Mouse (Mus musculus): ENCODE measurements around the gene 4930404N11Rik. TPM values are rescaled to one million over a fixed set of nuclear protein-coding genes. Genes with fewer than 3 reads are reported as not detected.

4930404N11Rik gene
- polyA plus RNA-seq, 1 experiment from 2014 or later: 0.45 TPM

DNA sequence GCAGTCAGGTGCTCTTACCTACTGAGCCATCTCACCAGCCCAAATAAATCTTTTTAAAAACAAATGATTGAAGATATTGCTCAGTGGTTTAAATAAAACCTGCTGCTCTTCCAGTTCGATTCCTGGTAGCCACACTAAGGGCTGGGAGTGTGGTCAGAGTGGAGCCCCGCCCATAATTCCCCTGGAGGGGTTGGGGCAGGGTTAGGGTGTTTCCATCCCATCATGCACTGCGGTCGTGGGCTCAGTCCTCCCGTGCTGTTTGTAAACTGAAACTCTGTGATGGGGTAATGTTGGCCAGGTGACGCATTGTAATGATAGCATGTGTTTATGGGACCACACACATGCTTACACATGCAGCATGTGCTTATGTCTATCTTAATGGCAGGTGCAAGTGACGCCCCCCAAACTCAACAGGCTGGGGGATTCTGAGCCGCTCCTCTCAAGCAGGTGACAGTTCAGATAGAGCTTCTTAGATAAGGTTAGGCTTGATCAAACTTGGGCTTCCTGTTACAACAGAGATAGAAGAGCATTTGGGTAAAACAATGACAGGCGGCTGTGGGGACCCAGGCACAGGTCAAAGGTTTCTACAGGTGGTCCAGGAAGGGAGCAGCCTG, 13.8 kb downstream of the 4930404N11Rik start:
- no peak for DNase-seq (ENCODE audit: low spot score)
- no peak overlapping the region for H3K4me2 ChIP-seq (ENCODE audit: low read length)
- TF ChIP-seq CTCF (IDR thresholded peaks at IDR 0.05; ENCODE audit: low read depth): no peak
- no peaks in the 10 kb centered on the region for H3K9me3 ChIP-seq (replicated peaks; ENCODE audit: low read length)
- H3K27me3 ChIP-seq (ENCODE audit: insufficient read depth, low read length): no peaks in the 10 kb centered on the region
- H3K36me3 ChIP-seq (ENCODE audit: insufficient read depth, low read length): no peaks in the 10 kb centered on the region
- no peak for ATAC-seq (replicated peaks; ENCODE audit: low FRiP score, low read depth)
- no peak overlapping the region for H3K4me3 ChIP-seq (replicated peaks; ENCODE audit: low read depth, low read length)
- H3K9ac ChIP-seq (ENCODE audit: low read depth, low read length): no peak overlapping the region
- no peak overlapping the region for H3K27ac ChIP-seq
- H3K4me1 ChIP-seq (replicated peaks; ENCODE audit: insufficient read depth, low read length): 0 out of 2 replicates have a peak, but pooled peaks cover 16% of the 10 kb centered on the region
- WGBS: 26% methylated on average over 9 of the region's 9 CpGs

- peak within 1 kb of the TSS; percentile 77 for H3K9ac ChIP-seq (ENCODE audit: low read depth, low read length)
- DNase-seq (ENCODE audit: low spot score) (peak; percentile 100), ATAC-seq (replicated peaks; ENCODE audit: low FRiP score, low read depth) (peak; percentile 91)
- WGBS: under 1% methylated on average over 54 of the region's 54 CpGs
- H3K27ac ChIP-seq: peak within 1 kb of the TSS; percentile 60; the same call in 1 of the 2 replicates
- H3K4me1 ChIP-seq (replicated peaks; ENCODE audit: insufficient read depth, low read length): 0 out of 2 replicates have a peak, but pooled peaks cover 15% of the 10 kb centered on the region
- no peaks in the 10 kb centered on the region for H3K9me3 ChIP-seq (replicated peaks; ENCODE audit: low read length)
- H3K36me3 ChIP-seq (ENCODE audit: insufficient read depth, low read length): no peaks in the 10 kb centered on the region
- TF ChIP-seq CTCF (IDR thresholded peaks at IDR 0.05; ENCODE audit: low read depth): peak; percentile 84
- H3K4me2 ChIP-seq (ENCODE audit: low read length): peak within 1 kb of the TSS; percentile 82
- peak within 1 kb of the TSS; percentile 55 for H3K4me3 ChIP-seq (replicated peaks; ENCODE audit: low read depth, low read length)
- H3K27me3 ChIP-seq (ENCODE audit: insufficient read depth, low read length): no peaks in the 10 kb centered on the region
Measured at GRCm38 (mm10) chr10:81350351-81351063, 15.1 kb downstream of the 4930404N11Rik start, which contains the start of gene Hmg20b. Gene Hmg20b, minus strand, starts transcription at chr10:81350480.

DNA sequence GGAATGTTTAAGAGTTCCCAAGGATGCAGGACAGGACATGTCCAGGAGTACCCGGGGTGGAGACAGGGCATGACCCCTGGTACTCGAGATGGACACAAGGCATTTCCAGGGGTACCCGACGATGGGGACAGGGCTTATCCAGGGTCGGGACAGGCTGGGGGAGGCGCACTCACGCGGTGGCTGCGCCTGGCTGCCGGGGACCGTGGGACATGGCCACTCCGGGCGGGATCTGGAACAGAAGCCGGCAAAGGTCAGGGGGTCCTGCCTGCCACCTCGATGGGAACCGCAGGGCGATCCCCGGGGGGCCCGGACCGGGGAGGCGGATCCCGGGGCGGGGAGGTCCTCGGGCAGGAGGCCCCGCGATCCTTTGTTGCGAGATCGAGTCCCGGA, 15.7 kb downstream of the 4930404N11Rik start:
- Histone ChIP-seq H3K4me1 (replicated peaks; ENCODE audit: insufficient read depth, low read length) (0 out of 2 replicates have a peak, but pooled peaks cover 15% of the 10 kb centered on the region), H3K27ac (peak overlapping the region; percentile 60; the same call in 1 of the 2 replicates), H3K4me2 (ENCODE audit: low read length) (peak overlapping the region; percentile 82), H3K9ac (ENCODE audit: low read depth, low read length) (peak overlapping the region; percentile 77), H3K27me3 (ENCODE audit: insufficient read depth, low read length) (no peaks in the 10 kb centered on the region), H3K9me3 (replicated peaks; ENCODE audit: low read length) (no peaks in the 10 kb centered on the region), H3K36me3 (ENCODE audit: insufficient read depth, low read length) (no peaks in the 10 kb centered on the region), H3K4me3 (replicated peaks; ENCODE audit: low read depth, low read length) (peak overlapping the region; percentile 55)
- ATAC-seq (replicated peaks; ENCODE audit: low FRiP score, low read depth) (peak; percentile 23), DNase-seq (ENCODE audit: low spot score) (no peak)
- TF ChIP-seq CTCF (IDR thresholded peaks at IDR 0.05; ENCODE audit: low read depth): no peak
- WGBS: 0% methylated on average over 23 of the region's 29 CpGs

GRCm38 (mm10) chr10:81349146-81349545, 16.5 kb downstream of the 4930404N11Rik start:
- WGBS: 6% methylated on average over 12 of the region's 12 CpGs
- no peaks in the 10 kb centered on the region for H3K36me3 ChIP-seq (ENCODE audit: insufficient read depth, low read length)
- no peaks in the 10 kb centered on the region for H3K9me3 ChIP-seq (replicated peaks; ENCODE audit: low read length)
- no peaks in the 10 kb centered on the region for H3K27me3 ChIP-seq (ENCODE audit: insufficient read depth, low read length)
- ATAC-seq (replicated peaks; ENCODE audit: low FRiP score, low read depth): 0 out of 2 replicates have a peak, but pooled peaks have one; percentile 13
- H3K27ac ChIP-seq: no peak overlapping the region
- H3K4me2 ChIP-seq (ENCODE audit: low read length): peak overlapping the region; percentile 82
- H3K4me3 ChIP-seq (replicated peaks; ENCODE audit: low read depth, low read length): peak overlapping the region; percentile 55
- no peak for TF ChIP-seq CTCF (IDR thresholded peaks at IDR 0.05; ENCODE audit: low read depth)
- H3K4me1 ChIP-seq (replicated peaks; ENCODE audit: insufficient read depth, low read length): 0 out of 2 replicates have a peak, but pooled peaks cover 15% of the 10 kb centered on the region
- peak overlapping the region; percentile 43 for H3K9ac ChIP-seq (ENCODE audit: low read depth, low read length)
- peak; percentile 74 for DNase-seq (ENCODE audit: low spot score)

GRCm38 (mm10) chr10:81346453-81347067, 19.1 kb downstream of the 4930404N11Rik start:
- no peaks in the 10 kb centered on the region for H3K9me3 ChIP-seq (replicated peaks; ENCODE audit: low read length)
- 11% methylated on average over 55 of the region's 55 CpGs for WGBS
- DNase-seq (ENCODE audit: low spot score): peak; percentile 79
- H3K27me3 ChIP-seq (ENCODE audit: insufficient read depth, low read length): 0 out of 2 replicates have a peak, but pooled peaks cover 18% of the 10 kb centered on the region
- TF ChIP-seq CTCF (IDR thresholded peaks at IDR 0.05; ENCODE audit: low read depth): peak; percentile 44; the same call in 1 of the 2 replicates
- no peaks in the 10 kb centered on the region for H3K36me3 ChIP-seq (ENCODE audit: insufficient read depth, low read length)
- peak overlapping the region; percentile 59 for H3K4me2 ChIP-seq (ENCODE audit: low read length)
- peak; percentile 18 for ATAC-seq (replicated peaks; ENCODE audit: low FRiP score, low read depth)
- peak overlapping the region; percentile 15 for H3K4me3 ChIP-seq (replicated peaks; ENCODE audit: low read depth, low read length)
- H3K4me1 ChIP-seq (replicated peaks; ENCODE audit: insufficient read depth, low read length): 0 out of 2 replicates have a peak, but pooled peaks cover 15% of the 10 kb centered on the region
- H3K27ac ChIP-seq: no peak overlapping the region
- H3K9ac ChIP-seq (ENCODE audit: low read depth, low read length): peak overlapping the region; percentile 39; the same call in 1 of the 2 replicates

GRCm38 (mm10) chr10:81345162-81345534, 20.5 kb downstream of the 4930404N11Rik start:
- Histone ChIP-seq H3K9ac (ENCODE audit: low read depth, low read length) (no peak overlapping the region), H3K27me3 (ENCODE audit: insufficient read depth, low read length) (0 out of 2 replicates have a peak, but pooled peaks cover 18% of the 10 kb centered on the region), H3K9me3 (replicated peaks; ENCODE audit: low read length) (no peaks in the 10 kb centered on the region), H3K4me2 (ENCODE audit: low read length) (no peak overlapping the region), H3K36me3 (ENCODE audit: insufficient read depth, low read length) (no peaks in the 10 kb centered on the region), H3K4me3 (replicated peaks; ENCODE audit: low read depth, low read length) (no peak overlapping the region), H3K27ac (no peak overlapping the region), H3K4me1 (replicated peaks; ENCODE audit: insufficient read depth, low read length) (0 out of 2 replicates have a peak, but pooled peaks cover 15% of the 10 kb centered on the region)
- no peak for TF ChIP-seq CTCF (IDR thresholded peaks at IDR 0.05; ENCODE audit: low read depth)
- no peak for DNase-seq (ENCODE audit: low spot score)
- WGBS: 74% methylated on average over 4 of the region's 4 CpGs
- ATAC-seq (replicated peaks; ENCODE audit: low FRiP score, low read depth): no peak
